Mouse (Mus musculus): Measurements from ENCODE around the gene Dhrs1.

Gene Dhrs1

GRCm38 (mm10) chr14:55721700-55722437, 23.6 kb downstream of the Dhrs1 start, which contains the start of gene Rabggta:
Gene Rabggta, minus strand, starts transcription at chr14:55722263.
- DNase-seq (ENCODE audit: low read depth) = peak; percentile 94

GRCm38 (mm10) chr14:55721076-55721475, 24.4 kb downstream of the Dhrs1 start:
- no peak for DNase-seq (ENCODE audit: low read depth)

GRCm38 (mm10) chr14:55720666-55721065, 24.8 kb downstream of the Dhrs1 start:
- no peak for DNase-seq (ENCODE audit: low read depth)

DNA sequence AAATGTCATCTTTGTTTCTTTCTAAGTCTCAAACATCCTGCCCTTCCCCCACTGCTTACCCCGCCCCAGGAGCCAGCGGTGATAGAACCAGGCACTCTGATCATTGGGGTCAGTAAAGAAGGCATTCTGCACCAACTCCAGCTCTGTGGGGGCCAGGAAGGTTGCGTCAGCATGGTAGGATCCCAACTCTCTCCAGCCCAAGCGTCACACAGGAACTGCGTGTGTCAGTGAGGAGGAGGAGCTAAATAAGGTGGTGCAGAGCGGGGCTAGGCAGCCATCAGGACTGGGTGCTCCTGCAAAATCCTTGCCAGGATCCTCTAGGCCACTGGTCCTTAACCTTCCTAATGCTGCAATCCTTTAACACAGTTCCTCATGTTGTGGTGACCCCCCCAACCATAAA, 25.8 kb downstream of the Dhrs1 start:
- DNase-seq (ENCODE audit: low read depth) = no peak

DNA sequence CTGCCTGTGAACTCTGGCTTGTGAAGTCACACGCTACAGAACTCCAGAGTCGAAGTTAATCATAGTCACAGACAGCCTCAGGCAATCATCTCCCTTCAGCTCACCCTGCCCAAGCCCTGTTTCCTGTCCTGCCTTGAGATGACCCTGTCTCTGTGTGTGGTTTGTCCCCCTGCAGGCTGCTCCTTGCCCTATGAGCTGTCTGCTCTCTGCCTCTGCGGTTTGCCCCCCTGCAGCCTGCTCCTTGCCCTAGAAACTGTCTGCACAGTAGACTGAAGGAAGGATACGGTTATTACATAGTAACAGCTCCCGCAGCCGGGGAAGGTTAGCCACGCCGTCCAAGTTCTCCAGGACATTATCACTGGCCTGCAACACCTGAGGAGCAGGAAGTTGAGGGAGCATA, 28.6 kb downstream of the Dhrs1 start:
- peak; percentile 41 for DNase-seq (ENCODE audit: low read depth)

GRCm38 (mm10) chr14:55716271-55716670, 29.2 kb downstream of the Dhrs1 start:
- no peak for DNase-seq (ENCODE audit: low read depth)

- DNase-seq (ENCODE audit: low read depth) = peak; percentile 49
Measured at GRCm38 (mm10) chr14:55714893-55715292, 30.6 kb downstream of the Dhrs1 start.

- DNase-seq (ENCODE audit: low read depth) = no peak
Measured at GRCm38 (mm10) chr14:55713729-55714122, 31.8 kb downstream of the Dhrs1 start, which contains the start of gene Tgm1. Gene Tgm1, minus strand, starts transcription at chr14:55713926.

GRCm38 (mm10) chr14:55713007-55713728, 32.3 kb downstream of the Dhrs1 start:
- DNase-seq (ENCODE audit: low read depth) = peak; percentile 41

DNA sequence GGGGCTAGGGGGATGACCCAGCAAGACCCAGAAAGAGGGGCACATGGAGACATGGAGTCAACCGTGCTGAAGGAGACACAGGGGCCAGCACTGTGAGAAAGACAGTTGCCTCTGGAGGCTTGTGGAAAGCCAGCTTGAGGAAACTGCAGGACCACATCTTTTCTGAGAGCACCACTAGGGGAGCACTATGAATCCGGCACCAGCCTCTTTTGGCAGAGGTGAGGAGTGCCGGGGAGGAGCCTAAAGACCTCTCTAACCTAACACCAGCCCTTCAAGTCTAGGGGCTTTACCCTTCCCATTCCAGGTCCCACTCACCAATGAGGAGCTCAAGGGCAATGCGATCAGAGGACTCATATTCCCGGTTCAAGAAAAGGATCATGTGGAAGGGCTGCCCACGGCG, 33.7 kb downstream of the Dhrs1 start:
- no peak for DNase-seq (ENCODE audit: low read depth)

GRCm38 (mm10) chr14:55709509-55709908, 36.0 kb downstream of the Dhrs1 start:
- DNase-seq (ENCODE audit: low read depth) = no peak

DNA sequence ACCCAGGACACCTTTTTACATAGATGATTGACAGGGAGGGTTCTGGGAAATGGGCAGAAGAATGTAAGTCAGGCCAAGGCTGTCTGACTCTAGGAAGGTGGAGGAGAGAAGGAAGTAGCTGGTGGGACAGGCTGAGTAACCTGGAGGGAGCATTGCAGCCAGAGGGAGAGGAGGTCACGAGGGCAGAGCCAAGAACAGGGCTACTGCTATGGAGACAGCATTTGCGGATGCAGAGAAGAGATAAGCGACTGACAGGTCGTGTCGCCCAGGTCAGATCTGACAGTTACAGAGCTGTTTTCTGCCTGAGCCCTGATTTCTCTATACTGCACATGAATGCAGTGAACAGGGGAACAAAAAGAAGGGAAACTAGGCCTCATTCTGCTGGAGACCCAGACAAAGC, 38.1 kb downstream of the Dhrs1 start:
- DNase-seq (ENCODE audit: low read depth) = no peak

DNA sequence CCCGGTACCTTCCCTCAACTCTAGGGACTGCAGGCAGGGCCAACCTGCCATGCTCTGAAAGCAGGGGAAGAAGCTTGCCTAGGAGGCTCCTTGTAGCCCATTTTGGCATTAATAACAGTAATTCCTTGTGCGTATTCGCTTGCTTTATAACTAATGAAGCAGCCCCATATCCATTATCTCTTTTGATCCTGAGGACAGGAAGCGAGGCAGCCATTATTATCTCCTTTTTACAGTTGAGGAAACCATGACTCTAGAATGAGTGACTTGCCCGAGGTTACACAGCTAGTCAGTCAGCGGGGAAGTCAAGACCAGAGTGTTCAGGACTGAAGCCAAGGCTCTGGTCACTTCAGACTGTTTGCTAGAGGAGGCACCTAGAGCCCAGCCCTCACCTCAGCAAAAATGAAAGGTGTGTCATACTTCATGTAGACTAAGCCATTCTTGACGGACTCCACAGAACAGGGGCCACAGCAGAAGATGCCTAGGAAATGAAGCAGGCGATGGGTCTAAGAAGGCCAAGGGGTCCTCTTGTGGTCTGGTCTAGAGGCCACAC, 39.4 kb downstream of the Dhrs1 start:
- no peak for DNase-seq (ENCODE audit: low read depth)

DNA sequence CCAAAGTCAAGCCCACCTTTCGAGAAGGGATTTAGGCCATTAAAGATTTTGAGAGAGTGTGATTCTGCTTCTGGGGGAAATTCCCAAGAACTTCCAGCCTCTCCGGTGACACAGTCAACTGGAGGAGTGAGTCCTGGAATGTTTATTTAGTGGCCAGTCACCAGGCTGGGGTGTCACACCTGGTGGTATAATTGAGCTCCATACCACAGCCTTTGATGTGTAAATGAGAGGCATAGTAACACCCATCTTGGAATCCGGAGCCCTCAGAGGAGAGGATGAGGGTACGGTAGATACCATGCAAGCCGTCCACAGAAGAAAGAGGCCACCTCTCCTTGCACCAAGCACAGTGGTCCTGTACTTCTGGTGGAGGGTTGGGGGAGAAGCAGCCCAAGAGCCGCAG, 42.7 kb downstream of the Dhrs1 start:
- DNase-seq (ENCODE audit: low read depth) = no peak

- DNase-seq (ENCODE audit: low read depth) = no peak
Measured at GRCm38 (mm10) chr14:55701131-55701530, 44.4 kb downstream of the Dhrs1 start.

DNA sequence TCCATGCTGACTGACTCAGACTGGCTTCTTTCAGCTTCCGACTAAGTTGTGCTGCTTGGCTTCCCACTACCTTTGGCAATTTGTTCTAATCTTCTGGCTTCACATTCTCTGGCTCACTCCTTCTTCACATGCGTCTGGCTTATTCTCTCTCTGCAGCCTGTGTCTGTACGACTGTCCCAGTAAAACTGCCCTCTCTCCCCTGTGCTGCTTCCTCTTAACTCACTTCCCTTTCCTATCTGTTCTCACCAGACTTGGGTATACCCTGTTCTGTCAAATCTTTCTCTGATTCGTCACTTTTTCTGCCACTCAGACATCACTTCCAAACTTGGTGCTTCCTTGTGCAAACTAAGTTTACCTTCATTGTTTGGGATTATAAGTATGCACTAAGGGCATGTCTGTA, 48.3 kb downstream of the Dhrs1 start:
- DNase-seq (ENCODE audit: low read depth) = peak; percentile 84

- no peak for DNase-seq (ENCODE audit: low read depth)
Measured at GRCm38 (mm10) chr14:55689433-55689832, 56.1 kb downstream of the Dhrs1 start.

Data from 416B (cell line).